Mouse (Mus musculus) lung, postnatal 0 days (tissue): Measurements from ENCODE around the gene Gtpbp1. TPM values are rescaled to one million over a fixed set of nuclear protein-coding genes. Genes with fewer than 3 reads are reported as not detected.

Experiments
- ATAC-seq: fragments of 200-750 bp; cut with Nextera tagmentation; 2 replicates; pipeline ENCODE4 v1.8.0; 2017; ENCODE audit warnings: moderate library complexity
- DNase-seq: peaks from one replicate; pipeline ENCODE4 v3.0.0-alpha.2; 2016; ENCODE audit warnings: low spot score
- H3K27ac ChIP-seq: fragments of 300-500 bp; sonication (generic); 2 replicates; pipeline ENCODE4 v1.5.1; 2014; ENCODE audit warnings: antibody characterized with exemption, mild to moderate bottlenecking, low read length, mixed read lengths
- H3K27me3 ChIP-seq: fragments of 300-500 bp; sonication (generic); replicated peaks from 2 replicates; pipeline ENCODE4 v1.6.1; 2014; ENCODE audit warnings: low read length, mixed read lengths; ENCODE audit not compliant: insufficient read depth
- H3K36me3 ChIP-seq: fragments of 300-500 bp; sonication (generic); 2 replicates; pipeline ENCODE4 v1.6.1; 2014; ENCODE audit warnings: low read length, mixed read lengths; ENCODE audit not compliant: insufficient read depth
- H3K4me1 ChIP-seq: fragments of 300-500 bp; sonication (generic); 2 replicates; pipeline ENCODE4 v1.6.1; 2014; ENCODE audit warnings: antibody characterized with exemption, low read depth, low read length, mixed read lengths; ENCODE audit not compliant: insufficient read depth
- H3K4me2 ChIP-seq: fragments of 300-500 bp; sonication (generic); replicated peaks from 2 replicates; pipeline ENCODE4 v1.6.1; 2014; ENCODE audit warnings: low read depth, mild to moderate bottlenecking, low read length, moderate library complexity, mixed read lengths
- H3K4me3 ChIP-seq: fragments of 300-500 bp; sonication (generic); 2 replicates; pipeline ENCODE4 v1.5.1; 2014; ENCODE audit warnings: low read depth, low read length
- H3K9ac ChIP-seq: fragments of 300-500 bp; sonication (generic); replicated peaks from 2 replicates; pipeline ENCODE4 v1.6.1; 2014; ENCODE audit warnings: low read depth, mild to moderate bottlenecking
- H3K9me3 ChIP-seq: fragments of 300-500 bp; sonication (generic); 2 replicates; pipeline ENCODE4 v1.6.1; 2016; ENCODE audit warnings: low read length, mixed read lengths
- CTCF ChIP-seq: IDR thresholded peaks from 2 replicates; pipeline ENCODE4 v1.5.1; 2016; ENCODE audit warnings: antibody characterized with exemption, mild to moderate bottlenecking
- EP300 ChIP-seq: IDR thresholded peaks from 2 replicates; pipeline ENCODE4 v1.6.1; 2016; ENCODE audit warnings: antibody characterized with exemption, mild to moderate bottlenecking, control low read depth
- WGBS: fragments of 180-500 bp; shearing (Covaris S2); extraction: QIAGEN DNeasy Blood & Tissue Kit; methylation state at CpG from one replicate; pipeline ENCODE4 v1.1.7; 2014; 5-methylcytosine and 5-hydroxymethylcytosine counted together
- polyA plus RNA-seq: library from polyadenylated mRNA; unstranded; fragments of >200 nt; fragmentation: Nextera tagmentation; extraction: Ambion mirVana; gene quantifications from 2 replicates; pipeline ENCODE4 v1.2.1, GENCODE M21; 2015

The Gtpbp1 gene
- polyA plus RNA-seq, 1 experiment from 2014 or later = 16.9 TPM

DNA sequence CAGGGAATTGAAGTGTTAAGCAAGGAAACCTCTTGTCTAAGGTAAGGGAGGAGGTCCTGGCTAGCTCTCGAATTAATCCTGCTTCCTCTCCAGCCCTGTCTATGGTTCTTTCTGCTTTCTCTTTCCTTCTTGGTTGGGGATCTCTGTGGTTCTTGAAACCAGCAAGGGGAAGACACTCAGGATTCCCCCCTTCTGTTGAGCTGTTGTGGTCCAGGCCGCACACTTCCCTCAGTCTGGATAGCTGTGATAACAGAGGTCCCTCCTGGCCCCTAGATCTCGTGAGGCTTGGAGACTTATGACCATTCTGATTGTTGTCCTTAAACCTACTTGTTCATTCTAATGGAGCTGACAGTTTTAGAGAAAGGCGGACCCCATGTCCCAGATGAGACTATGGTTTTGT lies 3.9 kb downstream of the Gtpbp1 start:
- 78% methylated on average over 4 of the region's 4 CpGs for WGBS
- TF ChIP-seq EP300 = no peak
- no peak for TF ChIP-seq CTCF
- DNase-seq (no peak), ATAC-seq (no peak)
- Histone ChIP-seq H3K9ac (no peak overlapping the region), H3K27ac (0 out of 2 replicates have a peak overlapping the region, but pooled peaks have one; percentile 52), H3K4me3 (no peak overlapping the region), H3K9me3 (no peaks in the 10 kb centered on the region), H3K4me2 (peak overlapping the region; percentile 36; the same call in 1 of the 2 replicates), H3K4me1 (no peaks in the 10 kb centered on the region), H3K27me3 (no peaks in the 10 kb centered on the region), H3K36me3 (no peaks in the 10 kb centered on the region; the same call in 1 of the 2 replicates)

DNA sequence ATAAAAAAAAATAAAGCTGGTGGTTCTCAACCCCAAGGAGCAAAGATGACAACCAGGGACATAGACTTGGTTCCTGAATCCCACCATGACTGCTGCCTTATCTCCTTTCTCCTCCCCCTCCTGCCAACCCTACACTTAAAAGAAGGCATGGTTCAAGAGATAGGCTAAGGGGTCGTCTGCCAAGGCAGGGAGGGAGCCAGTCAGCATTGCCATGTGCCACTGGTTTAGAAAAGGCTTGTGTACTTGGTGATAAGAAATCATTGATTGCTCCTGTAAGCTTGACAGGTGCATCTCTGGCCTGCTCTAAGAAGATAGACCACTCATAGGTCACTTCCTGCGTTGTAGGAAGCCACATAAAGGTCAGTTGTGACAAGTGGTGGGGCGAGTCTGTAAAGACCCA lies 4.9 kb downstream of the Gtpbp1 start:
- Histone ChIP-seq H3K4me2 (no peak overlapping the region), H3K9me3 (no peaks in the 10 kb centered on the region), H3K4me1 (no peaks in the 10 kb centered on the region), H3K27ac (no peak overlapping the region), H3K27me3 (no peaks in the 10 kb centered on the region), H3K36me3 (no peaks in the 10 kb centered on the region; the same call in 1 of the 2 replicates), H3K4me3 (no peak overlapping the region), H3K9ac (no peak overlapping the region)
- no peak for DNase-seq
- TF ChIP-seq EP300 = no peak
- no peak for TF ChIP-seq CTCF
- ATAC-seq = no peak
- WGBS = 26% methylated on average over 3 of the region's 3 CpGs

DNA sequence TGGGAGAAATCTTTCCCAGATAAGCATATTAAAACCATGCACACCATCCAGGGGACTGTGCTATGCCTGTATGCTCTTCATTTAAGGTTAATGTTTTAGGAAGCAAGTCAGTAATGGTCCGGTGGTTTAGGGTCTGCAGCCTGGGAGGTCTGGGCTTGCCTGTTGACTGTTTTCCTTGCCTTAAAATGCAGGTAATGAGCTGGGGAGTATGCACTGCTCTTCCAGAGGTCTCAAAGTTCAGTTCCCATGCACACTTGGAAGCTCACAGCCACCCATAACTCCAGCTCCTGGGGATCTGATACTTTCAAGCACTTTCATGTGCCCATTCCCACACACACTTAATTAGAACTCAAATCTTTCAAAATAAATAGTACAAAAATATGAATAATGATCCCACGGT lies 5.9 kb downstream of the Gtpbp1 start:
- no peaks in the 10 kb centered on the region; the same call in 1 of the 2 replicates for H3K36me3 ChIP-seq
- no peaks in the 10 kb centered on the region for H3K9me3 ChIP-seq
- no peak overlapping the region for H3K27ac ChIP-seq
- H3K9ac ChIP-seq = no peak overlapping the region
- TF ChIP-seq CTCF (no peak), EP300 (no peak)
- DNase-seq (no peak), ATAC-seq (no peak)
- no peak overlapping the region for H3K4me2 ChIP-seq
- no peaks in the 10 kb centered on the region for H3K27me3 ChIP-seq
- 95% methylated on average over 2 of the region's 2 CpGs for WGBS
- no peak overlapping the region for H3K4me3 ChIP-seq
- H3K4me1 ChIP-seq = no peaks in the 10 kb centered on the region

DNA sequence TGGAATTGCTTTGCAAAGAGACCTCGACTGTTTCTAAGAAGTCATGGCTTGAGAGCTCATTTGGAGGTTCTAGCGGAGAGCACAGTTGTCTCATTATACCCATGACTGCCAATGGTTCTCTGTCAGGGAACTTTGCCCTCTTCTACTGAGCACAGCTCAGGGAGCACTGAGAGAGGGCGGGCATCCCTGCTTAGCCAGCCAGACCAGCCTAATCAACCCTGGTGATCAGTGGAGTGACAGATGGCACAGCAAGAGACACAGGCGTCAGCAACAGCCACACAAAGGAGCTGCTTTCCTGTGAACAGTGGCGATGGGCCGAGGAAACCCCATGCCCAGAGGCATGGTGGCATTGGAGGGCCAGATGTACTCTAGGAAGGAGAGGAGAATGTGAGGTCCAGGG lies 6.4 kb downstream of the Gtpbp1 start:
- Histone ChIP-seq H3K27ac (no peak overlapping the region), H3K4me3 (no peak overlapping the region), H3K9ac (no peak overlapping the region), H3K4me2 (no peak overlapping the region), H3K9me3 (no peaks in the 10 kb centered on the region), H3K4me1 (no peaks in the 10 kb centered on the region), H3K27me3 (no peaks in the 10 kb centered on the region), H3K36me3 (no peaks in the 10 kb centered on the region; the same call in 1 of the 2 replicates)
- no peak for ATAC-seq
- TF ChIP-seq CTCF (no peak), EP300 (no peak)
- DNase-seq = no peak
- 90% methylated on average over 6 of the region's 6 CpGs for WGBS

DNA sequence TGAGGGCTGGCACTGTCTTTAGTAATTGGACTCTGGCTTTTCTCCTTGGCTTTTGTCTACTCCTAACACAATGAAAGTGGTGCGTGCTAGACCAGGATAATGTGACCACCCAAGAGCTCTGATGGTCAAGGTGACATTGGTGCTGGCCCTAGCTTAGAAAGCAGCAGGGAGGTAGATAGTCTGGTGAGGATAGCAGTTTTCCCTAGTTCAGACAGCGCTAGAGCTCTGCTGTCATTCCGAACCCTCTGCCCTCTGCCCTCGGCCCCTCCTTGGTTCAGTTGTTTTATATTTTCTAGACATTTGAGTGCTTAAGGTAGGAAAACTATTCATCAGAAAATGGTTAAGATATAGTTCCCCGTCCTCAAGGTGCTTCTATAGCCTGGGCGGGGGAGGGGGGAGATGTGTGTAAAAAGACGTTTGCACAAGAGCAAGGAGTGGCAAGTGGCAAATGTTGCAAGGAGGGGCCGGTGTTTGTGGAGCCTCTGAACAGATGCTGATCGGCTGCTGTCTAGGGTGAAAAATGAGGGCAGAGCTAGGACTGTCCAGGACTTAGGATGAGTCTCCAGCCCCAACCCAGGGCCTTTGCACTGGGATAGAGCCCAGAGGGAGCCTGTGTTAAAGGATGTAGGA lies 7.0 kb downstream of the Gtpbp1 start:
- no peak for TF ChIP-seq CTCF
- TF ChIP-seq EP300 = no peak
- H3K9ac ChIP-seq = no peak overlapping the region
- WGBS = 58% methylated on average over 9 of the region's 9 CpGs
- H3K4me3 ChIP-seq = no peak overlapping the region
- no peaks in the 10 kb centered on the region for H3K27me3 ChIP-seq
- ATAC-seq (peak; percentile 53), DNase-seq (peak; percentile 42)
- no peaks in the 10 kb centered on the region for H3K9me3 ChIP-seq
- no peaks in the 10 kb centered on the region for H3K4me1 ChIP-seq
- no peak overlapping the region for H3K4me2 ChIP-seq
- no peaks in the 10 kb centered on the region; the same call in 1 of the 2 replicates for H3K36me3 ChIP-seq
- no peak overlapping the region for H3K27ac ChIP-seq

DNA sequence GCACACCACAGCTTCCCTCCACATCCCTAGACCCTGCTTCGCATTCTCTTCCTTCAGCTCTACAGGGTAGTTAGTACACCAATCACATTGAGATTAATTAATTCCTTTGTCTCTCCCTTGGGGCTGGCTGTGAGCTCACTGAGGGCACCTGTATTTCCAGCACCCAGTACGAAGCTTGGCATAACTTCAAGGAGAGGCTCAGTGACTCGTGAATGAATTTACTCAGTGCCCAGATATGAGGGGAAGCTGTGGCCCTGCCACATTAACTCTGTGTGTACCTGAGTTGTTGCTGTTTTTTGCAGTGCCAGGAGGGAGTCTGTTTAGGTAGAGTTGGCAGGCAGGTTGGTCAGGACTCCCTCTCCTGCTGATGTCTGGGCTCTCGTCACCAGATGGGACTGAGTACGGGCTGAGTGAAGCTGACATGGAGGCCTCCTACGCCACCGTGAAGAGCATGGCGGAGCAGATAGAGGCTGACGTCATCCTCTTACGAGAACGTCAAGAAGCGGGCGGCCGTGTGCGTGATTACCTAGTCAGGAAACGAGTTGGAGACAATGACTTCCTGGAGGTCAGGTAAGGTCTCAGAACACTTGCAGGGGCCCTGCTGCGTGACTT lies 16.1 kb downstream of the Gtpbp1 start:
- Histone ChIP-seq H3K9me3 (no peaks in the 10 kb centered on the region), H3K27me3 (no peaks in the 10 kb centered on the region), H3K4me2 (no peak overlapping the region), H3K27ac (no peak overlapping the region), H3K9ac (no peak overlapping the region), H3K4me1 (no peaks in the 10 kb centered on the region), H3K4me3 (no peak overlapping the region), H3K36me3 (peaks cover 17% of the 10 kb centered on the region; the same call in 1 of the 2 replicates)
- 60% methylated on average over 17 of the region's 17 CpGs for WGBS
- TF ChIP-seq EP300 (no peak), CTCF (no peak)
- ATAC-seq = no peak
- DNase-seq = no peak
